Mouse (Mus musculus): ENCODE results near the gene Gm11020.
A peak's percentile ranks its signal among the peaks of the same experiment; 100 is the strongest.

Gene Gm11020

GRCm38 (mm10) chr8:104342426-104342825 is 21.1 kb downstream of the Gm11020 start:
- no peak for DNase-seq (ENCODE audit: low spot score)

GRCm38 (mm10) chr8:104343957-104344356 is 22.6 kb downstream of the Gm11020 start:
- peak; percentile 75 for DNase-seq (ENCODE audit: low spot score)

GRCm38 (mm10) chr8:104344622-104345021 is 23.3 kb downstream of the Gm11020 start:
- no peak for DNase-seq (ENCODE audit: low spot score)

GRCm38 (mm10) chr8:104346706-104347105 is 25.3 kb downstream of the Gm11020 start:
- no peak for DNase-seq (ENCODE audit: low spot score)

GRCm38 (mm10) chr8:104348971-104349370 is 27.6 kb downstream of the Gm11020 start:
- DNase-seq (ENCODE audit: low spot score), result no peak

- DNase-seq (ENCODE audit: low spot score), result no peak
Measured at GRCm38 (mm10) chr8:104350047-104350446, 28.7 kb downstream of the Gm11020 start.

GRCm38 (mm10) chr8:104353186-104353585 is 31.8 kb downstream of the Gm11020 start:
- no peak for DNase-seq (ENCODE audit: low spot score)

GRCm38 (mm10) chr8:104354504-104354903 is 33.1 kb downstream of the Gm11020 start:
- DNase-seq (ENCODE audit: low spot score), result no peak

GRCm38 (mm10) chr8:104358637-104359036 is 37.3 kb downstream of the Gm11020 start:
- no peak for DNase-seq (ENCODE audit: low spot score)

- peak; percentile 58 for DNase-seq (ENCODE audit: low spot score)
Measured at GRCm38 (mm10) chr8:104359778-104360456, 38.5 kb downstream of the Gm11020 start.

GRCm38 (mm10) chr8:104365695-104366094 is 44.3 kb downstream of the Gm11020 start:
- DNase-seq (ENCODE audit: low spot score), result no peak

GRCm38 (mm10) chr8:104367398-104367797 is 46.0 kb downstream of the Gm11020 start:
- no peak for DNase-seq (ENCODE audit: low spot score)

- no peak for DNase-seq (ENCODE audit: low spot score)
Measured at GRCm38 (mm10) chr8:104369591-104369990, 48.2 kb downstream of the Gm11020 start.

- no peak for DNase-seq (ENCODE audit: low spot score)
Measured at GRCm38 (mm10) chr8:104370071-104370470, 48.7 kb downstream of the Gm11020 start.

GRCm38 (mm10) chr8:104371121-104371520 is 49.8 kb downstream of the Gm11020 start:
- DNase-seq (ENCODE audit: low spot score), result no peak
